Mouse (Mus musculus): ENCODE measurements around the gene Dnmt3b. TPM values are rescaled to one million over a fixed set of nuclear protein-coding genes. Genes with fewer than 3 reads are reported as not detected.
"Not testable (repeated sequence)": the region's sequence is repeated elsewhere in the genome, so short reads cannot be mapped to it uniquely, and the experiment has no call there.

The Dnmt3b gene
- polyA plus RNA-seq, 1 experiment from 2014 or later, result 12.1 TPM

DNA sequence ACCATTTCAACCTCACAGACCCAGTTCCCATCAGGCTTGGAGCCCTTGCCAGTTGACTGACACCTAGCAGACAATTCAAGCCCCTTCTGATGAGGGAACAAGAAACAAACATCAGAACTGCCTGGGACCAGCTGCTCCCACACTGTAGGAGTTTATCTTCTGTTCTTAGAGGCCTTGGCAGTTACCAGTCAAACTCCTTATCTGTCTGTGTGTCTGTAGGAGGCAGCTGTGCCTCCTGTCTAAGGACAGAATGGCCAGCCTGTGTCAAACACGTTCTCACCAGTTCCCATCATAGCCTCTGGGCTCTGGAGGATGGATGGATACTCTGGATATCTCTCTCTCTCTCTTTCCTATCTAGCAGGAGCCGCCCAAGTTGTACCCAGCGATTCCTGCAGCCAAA is 68.6 kb downstream of the Dnmt3b start:
- H3K27me3 ChIP-seq (ENCODE audit: control insufficient read depth, insufficient read depth, low read depth, low read length); H3K9ac ChIP-seq (ENCODE audit: low read length); H3K36me3 ChIP-seq (ENCODE audit: control insufficient read depth, insufficient read depth, low read length); H3K9me3 ChIP-seq (ENCODE audit: control insufficient read depth, low read length); H3K4me2 ChIP-seq (ENCODE audit: low read depth, low read length); H3K4me1 ChIP-seq (replicated peaks; ENCODE audit: control insufficient read depth, insufficient read depth, low read length); ATAC-seq (ENCODE audit: low read depth); H3K27ac ChIP-seq (ENCODE audit: low read length); H3K4me3 ChIP-seq (ENCODE audit: low read length): not testable (repeated sequence)
- 52% methylated on average over 3 of the region's 3 CpGs for WGBS

DNA sequence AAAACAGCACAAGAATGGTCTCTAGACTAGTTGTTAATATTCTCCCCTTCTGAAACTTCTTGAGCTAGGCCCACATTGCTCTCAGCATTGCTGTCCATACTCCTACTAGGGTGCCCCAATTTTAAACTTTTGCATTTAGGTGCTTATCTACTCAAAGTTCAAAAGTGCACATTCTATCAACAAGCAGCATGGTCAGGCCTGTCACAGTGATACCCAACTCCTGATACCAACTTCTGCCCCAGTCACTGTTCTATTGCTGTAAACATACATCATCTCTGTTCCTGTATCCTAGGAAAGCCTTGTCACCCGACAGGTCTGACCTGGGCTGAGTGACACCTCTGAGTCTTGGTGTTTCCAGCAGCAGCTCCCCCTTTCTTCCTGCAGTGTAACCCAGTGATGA is 73.8 kb downstream of the Dnmt3b start:
- Histone ChIP-seq H3K36me3 (ENCODE audit: control insufficient read depth, insufficient read depth, low read length) (no peaks in the 10 kb centered on the region), H3K27ac (ENCODE audit: low read length) (no peak overlapping the region), H3K27me3 (ENCODE audit: control insufficient read depth, insufficient read depth, low read depth, low read length) (no peaks in the 10 kb centered on the region), H3K4me3 (ENCODE audit: low read length) (no peak overlapping the region), H3K4me2 (ENCODE audit: low read depth, low read length) (no peak overlapping the region), H3K9me3 (ENCODE audit: control insufficient read depth, low read length) (no peaks in the 10 kb centered on the region), H3K4me1 (replicated peaks; ENCODE audit: control insufficient read depth, insufficient read depth, low read length) (no peaks in the 10 kb centered on the region), H3K9ac (ENCODE audit: low read length) (no peak overlapping the region)
- WGBS, result 45% methylated on average over 1 of the region's 1 CpGs
- ATAC-seq (ENCODE audit: low read depth), result no peak

DNA sequence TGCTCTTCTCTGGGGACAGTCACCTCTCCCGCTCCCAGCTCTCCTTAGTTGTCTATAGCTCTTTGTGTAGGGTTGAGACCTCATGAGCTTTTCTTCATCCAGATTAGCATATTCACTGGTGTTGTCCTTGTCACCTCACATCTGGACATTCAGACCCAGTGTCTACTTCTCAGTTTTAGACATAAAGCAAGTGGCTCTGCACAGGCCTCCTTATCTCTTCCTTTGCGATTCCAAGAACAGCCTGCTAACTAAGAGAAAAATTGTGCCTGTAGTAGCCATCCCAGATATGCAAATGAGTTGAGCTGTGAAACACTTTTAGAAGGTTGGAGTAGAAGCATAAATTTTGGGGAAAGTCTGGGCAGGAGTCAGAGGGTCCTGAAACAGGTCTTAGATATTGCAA is 75.2 kb downstream of the Dnmt3b start:
- Histone ChIP-seq H3K36me3 (ENCODE audit: control insufficient read depth, insufficient read depth, low read length) (no peaks in the 10 kb centered on the region), H3K4me3 (ENCODE audit: low read length) (no peak overlapping the region), H3K4me1 (replicated peaks; ENCODE audit: control insufficient read depth, insufficient read depth, low read length) (no peaks in the 10 kb centered on the region), H3K27ac (ENCODE audit: low read length) (no peak overlapping the region), H3K9me3 (ENCODE audit: control insufficient read depth, low read length) (no peaks in the 10 kb centered on the region), H3K4me2 (ENCODE audit: low read depth, low read length) (no peak overlapping the region), H3K27me3 (ENCODE audit: control insufficient read depth, insufficient read depth, low read depth, low read length) (no peaks in the 10 kb centered on the region), H3K9ac (ENCODE audit: low read length) (no peak overlapping the region)
- WGBS, result 86% methylated on average over 2 of the region's 2 CpGs
- no peak for ATAC-seq (ENCODE audit: low read depth)

DNA sequence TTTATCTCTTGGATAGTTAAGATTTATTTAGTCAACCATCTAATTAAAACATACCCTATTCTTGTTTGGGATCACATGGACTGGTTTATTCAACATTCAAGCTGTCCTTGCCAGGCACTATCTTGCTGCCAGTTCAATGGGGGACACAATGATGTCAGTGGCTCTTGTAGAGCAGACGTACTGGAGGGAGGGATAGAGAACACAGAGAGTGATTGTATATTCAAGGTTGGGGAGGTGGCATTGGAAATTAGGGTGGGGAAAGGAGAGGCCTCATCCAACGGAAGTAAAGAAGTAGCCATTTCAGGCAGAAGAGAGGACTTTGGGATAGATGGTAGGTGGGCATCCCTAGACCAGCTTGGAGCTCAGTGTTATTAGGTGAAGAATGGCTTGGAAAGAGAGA is 75.6 kb downstream of the Dnmt3b start:
- Histone ChIP-seq H3K4me1 (replicated peaks; ENCODE audit: control insufficient read depth, insufficient read depth, low read length) (no peaks in the 10 kb centered on the region), H3K9me3 (ENCODE audit: control insufficient read depth, low read length) (no peaks in the 10 kb centered on the region), H3K27ac (ENCODE audit: low read length) (no peak overlapping the region), H3K9ac (ENCODE audit: low read length) (no peak overlapping the region), H3K27me3 (ENCODE audit: control insufficient read depth, insufficient read depth, low read depth, low read length) (no peaks in the 10 kb centered on the region), H3K4me2 (ENCODE audit: low read depth, low read length) (no peak overlapping the region), H3K4me3 (ENCODE audit: low read length) (no peak overlapping the region), H3K36me3 (ENCODE audit: control insufficient read depth, insufficient read depth, low read length) (no peaks in the 10 kb centered on the region)
- 68% methylated on average over 2 of the region's 2 CpGs for WGBS
- ATAC-seq (ENCODE audit: low read depth), result no peak

DNA sequence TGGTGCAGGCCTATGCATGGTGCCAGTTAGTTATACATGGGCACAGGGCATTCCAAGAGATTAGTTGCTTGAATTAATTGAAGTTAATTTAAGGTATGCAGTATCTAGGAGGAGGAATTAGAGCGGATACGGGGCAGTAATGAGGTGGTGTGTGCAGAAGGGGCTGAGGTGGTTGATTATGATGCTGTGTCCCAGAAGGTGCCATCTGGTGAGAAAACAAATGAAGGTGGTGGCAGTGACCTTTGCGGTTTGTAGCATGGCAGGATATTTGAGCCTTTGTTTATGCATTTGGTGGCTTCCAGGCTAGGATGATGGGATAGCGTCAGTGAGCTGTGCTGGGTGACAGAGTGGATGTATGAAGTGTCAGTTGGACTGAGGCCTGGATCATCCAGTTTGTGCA is 76.0 kb downstream of the Dnmt3b start:
- 74% methylated on average over 4 of the region's 4 CpGs for WGBS
- no peak overlapping the region for H3K9ac ChIP-seq (ENCODE audit: low read length)
- no peak overlapping the region for H3K4me2 ChIP-seq (ENCODE audit: low read depth, low read length)
- H3K9me3 ChIP-seq (ENCODE audit: control insufficient read depth, low read length), result no peaks in the 10 kb centered on the region
- H3K4me3 ChIP-seq (ENCODE audit: low read length), result no peak overlapping the region
- H3K27me3 ChIP-seq (ENCODE audit: control insufficient read depth, insufficient read depth, low read depth, low read length), result no peaks in the 10 kb centered on the region
- no peak for ATAC-seq (ENCODE audit: low read depth)
- H3K4me1 ChIP-seq (replicated peaks; ENCODE audit: control insufficient read depth, insufficient read depth, low read length), result no peaks in the 10 kb centered on the region
- H3K27ac ChIP-seq (ENCODE audit: low read length), result no peak overlapping the region
- no peaks in the 10 kb centered on the region for H3K36me3 ChIP-seq (ENCODE audit: control insufficient read depth, insufficient read depth, low read length)

DNA sequence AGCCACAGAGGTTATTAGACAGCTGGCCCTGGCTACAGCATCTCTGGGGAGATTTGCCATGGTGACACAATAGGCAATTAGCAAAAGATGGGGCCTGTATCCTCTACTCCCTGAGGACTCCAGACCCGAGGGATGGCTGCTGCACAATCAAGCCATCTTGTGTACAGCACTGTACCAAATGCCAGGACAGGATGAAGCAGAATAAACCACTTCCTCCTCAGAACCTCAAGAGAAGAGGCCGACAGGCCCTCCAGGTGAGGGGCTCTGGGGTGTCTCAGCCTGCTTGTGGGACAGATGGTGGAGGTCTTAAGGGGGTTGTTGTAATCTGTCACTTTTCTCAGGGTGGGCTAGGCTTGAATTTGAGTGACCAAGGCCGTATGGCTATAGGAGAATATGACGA is 84.8 kb downstream of the Dnmt3b start:
- 72% methylated on average over 4 of the region's 4 CpGs for WGBS
- Histone ChIP-seq H3K4me2 (ENCODE audit: low read depth, low read length) (no peak overlapping the region), H3K27me3 (ENCODE audit: control insufficient read depth, insufficient read depth, low read depth, low read length) (no peaks in the 10 kb centered on the region), H3K9ac (ENCODE audit: low read length) (no peak overlapping the region), H3K36me3 (ENCODE audit: control insufficient read depth, insufficient read depth, low read length) (no peaks in the 10 kb centered on the region), H3K4me1 (replicated peaks; ENCODE audit: control insufficient read depth, insufficient read depth, low read length) (no peaks in the 10 kb centered on the region), H3K4me3 (ENCODE audit: low read length) (no peak overlapping the region), H3K9me3 (ENCODE audit: control insufficient read depth, low read length) (no peaks in the 10 kb centered on the region), H3K27ac (ENCODE audit: low read length) (no peak overlapping the region)
- ATAC-seq (ENCODE audit: low read depth), result no peak

Other genes starting within 250 kb of the Dnmt3b start
- gene 4930404H24Rik, start 156.7 kb upstream of the Dnmt3b start, polyA plus RNA-seq (2015; fragmentation: Nextera tagmentation; extraction: Ambion mirVana), result not detected in 2 replicates
- 8.9 and 9.9 TPM in 2 replicates for gene Nol4l, start 119.5 kb upstream of the Dnmt3b start, polyA plus RNA-seq (2015; fragmentation: Nextera tagmentation; extraction: Ambion mirVana)
- 81.0 and 81.4 TPM in 2 replicates for gene Commd7, start 16.7 kb upstream of the Dnmt3b start, polyA plus RNA-seq (2015; fragmentation: Nextera tagmentation; extraction: Ambion mirVana)
- gene Dnmt3c, start 47.2 kb downstream of the Dnmt3b start, polyA plus RNA-seq (2015; fragmentation: Nextera tagmentation; extraction: Ambion mirVana), result 0.10 and 0.20 TPM in 2 replicates
- 235 and 255 TPM in 2 replicates for gene Mapre1, start 91.8 kb downstream of the Dnmt3b start, polyA plus RNA-seq (2015; fragmentation: Nextera tagmentation; extraction: Ambion mirVana)
- gene Efcab8, start 130.5 kb downstream of the Dnmt3b start, polyA plus RNA-seq (2015; fragmentation: Nextera tagmentation; extraction: Ambion mirVana), result not detected in 2 replicates
- not detected in 2 replicates for gene Sun5, start 221.6 kb downstream of the Dnmt3b start, polyA plus RNA-seq (2015; fragmentation: Nextera tagmentation; extraction: Ambion mirVana)
- not detected in 2 replicates for gene Bpifb2, start 225.6 kb downstream of the Dnmt3b start, polyA plus RNA-seq (2015; fragmentation: Nextera tagmentation; extraction: Ambion mirVana)

Measured in lung, embryonic 16.5 days (tissue).